Mouse (Mus musculus) myocyte (in vitro differentiated cells): ENCODE results near the gene Smpdl3b. TPM values are rescaled to one million over a fixed set of nuclear protein-coding genes. Genes with fewer than 3 reads are reported as not detected.
A peak's percentile ranks its signal among the peaks of the same experiment; 100 is the strongest.

Experiments
- H3K27me3 ChIP-seq: one replicate; pipeline ENCODE4 v1.6.1; 2011; ENCODE audit not compliant: control insufficient read depth, insufficient read depth, insufficient read length
- H3K36me3 ChIP-seq: one replicate; pipeline ENCODE4 v1.6.1; 2011; ENCODE audit not compliant: control insufficient read depth, insufficient read depth
- H3K4me2 ChIP-seq: one replicate; pipeline ENCODE4 v1.6.1; 2011; ENCODE audit warnings: low read depth, control low read depth
- H3K4me3 ChIP-seq: one replicate; pipeline ENCODE4 v1.5.1; 2011; ENCODE audit warnings: mild to moderate bottlenecking, control low read depth, moderate library complexity
- H3K79me2 ChIP-seq: one replicate; pipeline ENCODE4 v1.6.1; 2011; ENCODE audit not compliant: control insufficient read depth, insufficient read depth
- H3ac ChIP-seq: one replicate; pipeline ENCODE4 v1.6.1; 2011; ENCODE audit not compliant: control insufficient read depth, insufficient read length
- CEBPB ChIP-seq: IDR thresholded peaks from 2 replicates; pipeline ENCODE4 v1.6.1; 2011; ENCODE audit warnings: mild to moderate bottlenecking, moderate library complexity; ENCODE audit not compliant: poor library complexity, insufficient read depth, severe bottlenecking
- E2F4 ChIP-seq: IDR thresholded peaks from one replicate; pipeline ENCODE4 v1.6.1; 2011; ENCODE audit warnings: mild to moderate bottlenecking, control low read depth, moderate library complexity; ENCODE audit not compliant: insufficient read depth
- MAX ChIP-seq: IDR thresholded peaks from one replicate; pipeline ENCODE4 v1.6.1; 2011; ENCODE audit warnings: low read depth, mild to moderate bottlenecking, control low read depth
- MYOD1 ChIP-seq, 3 experiments: IDR thresholded peaks; one replicate each; pipeline ENCODE4 v1.6.1; 2011; ENCODE audit warnings: control low read depth in 2 of 3, low read depth in 2 of 3, mild to moderate bottlenecking in 2 of 3, moderate library complexity in 1 of 3; ENCODE audit not compliant: insufficient read length in 2 of 3, control insufficient read depth in 1 of 3
- MYOG ChIP-seq, 3 experiments: IDR thresholded peaks; one replicate each; pipeline ENCODE4 v1.6.1; 2011; ENCODE audit warnings: control low read depth in 2 of 3, low read depth in 2 of 3, mild to moderate bottlenecking in 2 of 3; ENCODE audit not compliant: insufficient read length in 2 of 3, control insufficient read depth in 1 of 3, insufficient read depth in 1 of 3
- POLR2A ChIP-seq: IDR thresholded peaks from one replicate; pipeline ENCODE4 v1.6.1; 2011; ENCODE audit warnings: low read depth, mild to moderate bottlenecking, control low read depth, moderate library complexity; ENCODE audit not compliant: insufficient read length
- POLR2AphosphoS2 ChIP-seq: IDR thresholded peaks from one replicate; pipeline ENCODE4 v1.6.1; 2011; ENCODE audit warnings: low read depth, control low read depth; ENCODE audit not compliant: insufficient read length
- REST ChIP-seq: IDR thresholded peaks from one replicate; pipeline ENCODE4 v1.6.1; 2011; ENCODE audit warnings: mild to moderate bottlenecking, control low read depth, moderate library complexity; ENCODE audit not compliant: insufficient read depth, insufficient read length
- SRF ChIP-seq: IDR thresholded peaks from one replicate; pipeline ENCODE4 v1.6.1; 2011; ENCODE audit warnings: low read depth; ENCODE audit not compliant: control insufficient read depth, insufficient read length
- TCF12 ChIP-seq: IDR thresholded peaks from one replicate; pipeline ENCODE4 v1.6.1; 2011; ENCODE audit warnings: mild to moderate bottlenecking, control low read depth; ENCODE audit not compliant: poor library complexity, insufficient read depth, severe bottlenecking
- TCF3 ChIP-seq: IDR thresholded peaks from one replicate; pipeline ENCODE4 v1.6.1; 2011; ENCODE audit warnings: low read depth, control low read depth; ENCODE audit not compliant: insufficient read length
- USF1 ChIP-seq: IDR thresholded peaks from one replicate; pipeline ENCODE4 v1.6.1; 2011; ENCODE audit warnings: low read depth, mild to moderate bottlenecking, control low read depth, moderate library complexity
- polyA plus RNA-seq: library from polyadenylated mRNA; unstranded; fragments of >200 nt; fragmentation: generic; extraction: Trizol; gene quantifications from one replicate; pipeline ENCODE4 v1.2.1, GENCODE M21; 2012; ENCODE audit warnings: missing spikeins

Gene Smpdl3b
- 18.0 TPM for polyA plus RNA-seq

GRCm38 (mm10) chr4:132756974-132757373, at the start of gene Smpdl3b:
Smpdl3b (minus strand) TSS chr4:132757252.
- Histone ChIP-seq H3K4me2 (peak within 1 kb of the TSS; percentile 95), H3ac (no peak within 1 kb of the TSS), H3K79me2 (no peaks in the 10 kb centered on the region), H3K27me3 (no peaks in the 10 kb centered on the region), H3K36me3 (no peaks in the 10 kb centered on the region), H3K4me3 (peak within 1 kb of the TSS; percentile 34)
- TF ChIP-seq SRF (no peak), POLR2A (peak; percentile 53), MAX (peak; percentile 65), REST (no peak), USF1 (peak; percentile 32)

- H3K4me2 ChIP-seq, result no peak overlapping the region
- TF ChIP-seq E2F4 (no peak), MYOD1 (IDR thresholded peaks at IDR 0.05; ENCODE audit: control insufficient read depth in 1 of 3, insufficient read length in 2 of 3, low read depth in 2 of 3) (no peak), USF1 (no peak), TCF12 (no peak), SRF (no peak)
- H3K79me2 ChIP-seq, result no peaks in the 10 kb centered on the region
- no peak overlapping the region for H3ac ChIP-seq
- no peak overlapping the region for H3K4me3 ChIP-seq
- H3K36me3 ChIP-seq, result no peaks in the 10 kb centered on the region
- no peaks in the 10 kb centered on the region for H3K27me3 ChIP-seq
Measured at GRCm38 (mm10) chr4:132806620-132807191, 49.7 kb upstream of the Smpdl3b start.

DNA sequence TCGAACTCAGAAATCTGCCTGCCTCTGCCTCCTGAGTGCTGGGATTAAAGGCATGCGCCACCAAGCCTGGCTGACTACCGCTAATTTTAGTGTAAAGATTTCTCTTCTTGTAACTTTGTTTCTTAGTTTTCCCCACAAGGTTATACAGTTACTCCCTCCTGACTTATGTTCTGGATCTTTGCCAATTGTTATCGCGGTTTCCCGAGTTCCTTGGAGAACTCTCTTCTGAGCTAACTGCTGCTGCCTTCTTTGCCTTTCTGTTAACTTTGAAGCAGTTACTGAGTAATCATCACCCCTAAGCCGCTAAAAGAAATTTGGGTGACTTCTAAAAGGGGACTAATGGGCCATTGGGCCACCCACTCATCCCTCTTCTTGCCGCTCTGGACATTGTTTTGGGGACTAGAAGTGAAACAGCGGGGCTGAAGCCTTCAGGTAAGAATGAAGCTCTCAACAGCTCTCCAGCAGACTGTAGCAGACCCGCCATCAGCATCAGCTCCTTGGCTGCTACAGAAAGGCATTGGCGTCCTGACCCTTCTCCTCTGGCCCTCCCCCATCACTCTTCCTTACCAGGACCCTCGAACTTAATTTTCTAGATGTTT, 48.6 kb upstream of the Smpdl3b start:
- Histone ChIP-seq H3K79me2 (no peaks in the 10 kb centered on the region), H3ac (no peak overlapping the region), H3K4me2 (no peak overlapping the region), H3K27me3 (no peaks in the 10 kb centered on the region), H3K36me3 (no peaks in the 10 kb centered on the region), H3K4me3 (no peak overlapping the region)
- TF ChIP-seq MAX, result no peak
- no peak for TF ChIP-seq SRF
- no peak for TF ChIP-seq E2F4
- TF ChIP-seq POLR2A, result no peak
- TF ChIP-seq MYOG (IDR thresholded peaks at IDR 0.05; ENCODE audit: control insufficient read depth in 1 of 3, insufficient read depth in 1 of 3, insufficient read length in 2 of 3, low read depth in 2 of 3), result no peak
- TF ChIP-seq TCF3, result no peak
- TF ChIP-seq CEBPB, result no peak

DNA sequence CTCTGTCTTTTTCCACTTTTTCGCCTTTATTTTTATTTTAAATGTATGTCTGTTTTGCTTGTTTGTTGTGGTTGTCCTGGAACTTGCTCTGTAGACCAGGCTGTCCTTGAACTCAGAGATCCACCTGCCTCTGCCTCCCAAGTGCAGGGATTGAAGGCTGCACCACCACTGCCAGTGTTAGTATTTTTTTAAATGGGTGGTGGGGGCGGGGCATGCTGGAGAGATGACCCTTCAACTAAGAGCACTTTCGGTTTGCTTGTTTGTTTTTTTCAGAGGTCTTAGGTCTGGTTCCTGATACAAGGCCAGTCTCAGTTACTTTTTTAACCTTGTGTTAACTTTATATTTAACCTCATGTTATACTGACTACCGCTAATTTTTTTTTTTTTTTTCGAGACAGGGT, 48.1 kb upstream of the Smpdl3b start:
- Histone ChIP-seq H3K4me2 (no peak overlapping the region), H3K79me2 (no peaks in the 10 kb centered on the region), H3ac (no peak overlapping the region), H3K27me3 (no peaks in the 10 kb centered on the region), H3K4me3 (no peak overlapping the region), H3K36me3 (no peaks in the 10 kb centered on the region)
- TF ChIP-seq E2F4 (no peak), TCF3 (no peak), CEBPB (no peak)

GRCm38 (mm10) chr4:132804331-132804730, 47.3 kb upstream of the Smpdl3b start:
- Histone ChIP-seq H3K79me2 (no peaks in the 10 kb centered on the region), H3K4me2 (no peak overlapping the region), H3ac (no peak overlapping the region), H3K4me3 (no peak overlapping the region), H3K36me3 (no peaks in the 10 kb centered on the region), H3K27me3 (no peaks in the 10 kb centered on the region)
- no peak for TF ChIP-seq POLR2AphosphoS2

GRCm38 (mm10) chr4:132803876-132804275, 46.8 kb upstream of the Smpdl3b start:
- Histone ChIP-seq H3K27me3 (no peaks in the 10 kb centered on the region), H3ac (no peak overlapping the region), H3K36me3 (no peaks in the 10 kb centered on the region), H3K79me2 (no peaks in the 10 kb centered on the region), H3K4me3 (no peak overlapping the region), H3K4me2 (no peak overlapping the region)
- TF ChIP-seq CEBPB (no peak), POLR2AphosphoS2 (no peak), MYOD1 (IDR thresholded peaks at IDR 0.05; ENCODE audit: control insufficient read depth in 1 of 3, insufficient read length in 2 of 3, low read depth in 2 of 3) (no peak), TCF12 (no peak), MAX (no peak), MYOG (IDR thresholded peaks at IDR 0.05; ENCODE audit: control insufficient read depth in 1 of 3, insufficient read depth in 1 of 3, insufficient read length in 2 of 3, low read depth in 2 of 3) (no peak), SRF (no peak), E2F4 (no peak), TCF3 (no peak), REST (no peak), USF1 (no peak), POLR2A (no peak)
